Mouse (Mus musculus) bone marrow, adult 2 months (tissue): Measurements from ENCODE around the gene Vps13c.

Experiments used
- CTCF ChIP-seq: fragments of 200-500 bp; IDR thresholded peaks from 2 replicates; pipeline ENCODE4 v1.5.1; 2011; ENCODE audit warnings: low read length, control low read depth; ENCODE audit not compliant: control insufficient read depth, insufficient read depth
- POLR2A ChIP-seq: fragments of 200-500 bp; IDR thresholded peaks from 2 replicates; pipeline ENCODE4 v1.6.1; 2011; ENCODE audit warnings: low read depth, mild to moderate bottlenecking, control low read depth, low read length, borderline replicate concordance; ENCODE audit not compliant: control insufficient read depth

DNA sequence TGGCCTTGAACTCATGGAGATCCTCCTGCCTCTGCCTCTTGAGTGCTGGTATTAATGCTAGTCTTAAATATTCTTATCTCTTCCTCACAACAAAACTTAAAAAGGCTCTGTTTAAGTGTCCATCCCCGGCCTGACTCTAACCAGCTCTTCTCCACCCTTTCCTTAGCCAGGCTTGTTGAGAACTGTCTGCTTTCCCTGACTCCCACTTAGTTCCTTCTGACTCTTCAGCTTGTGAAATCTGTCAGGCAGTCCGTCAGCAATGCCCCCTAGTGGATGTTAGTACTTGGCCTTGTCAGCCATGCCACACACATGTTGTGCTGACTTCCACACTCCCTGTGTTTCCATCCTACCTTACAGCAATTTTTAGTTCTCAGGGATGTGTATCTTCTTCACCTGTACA is 35.1 kb downstream of the Vps13c start:
- TF ChIP-seq CTCF (peak; percentile 77), POLR2A (no peak)
